Mouse (Mus musculus): Measurements from ENCODE around the gene Cbr2.
"Not testable (repeated sequence)": the region's sequence is repeated elsewhere in the genome, so short reads cannot be mapped to it uniquely, and the experiment has no call there.

Cbr2 gene

GRCm38 (mm10) chr11:120731858-120732680 is at the start of gene Cbr2:
Cbr2 (minus strand) TSS chr11:120732114.
- in situ Hi-C loops (cut with MboI, MseI), result no loop called here

DNA sequence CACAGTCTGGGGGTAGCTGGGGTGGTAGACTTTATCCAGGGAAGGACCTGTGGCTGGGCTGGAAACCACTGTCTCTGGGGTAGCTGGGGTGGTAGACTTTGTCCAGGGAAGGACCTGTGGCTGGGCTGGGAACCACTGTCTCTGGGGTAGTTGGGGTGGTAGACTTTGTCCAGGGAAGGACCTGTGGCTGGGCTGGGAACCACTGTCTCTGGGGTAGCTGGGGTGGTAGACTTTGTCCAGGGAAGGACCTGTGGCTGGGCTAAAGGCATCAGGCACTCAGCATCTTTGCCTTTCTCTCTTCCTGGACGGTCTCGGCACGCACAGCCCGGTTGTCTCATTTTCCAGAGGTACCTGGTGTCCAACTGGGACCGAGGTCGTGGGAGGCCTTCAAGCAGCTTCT is 49.4 kb upstream of the Cbr2 start:
- in situ Hi-C loops (cut with MboI, MseI), result not testable (repeated sequence)

GRCm38 (mm10) chr11:120779876-120780275 is 48.0 kb upstream of the Cbr2 start:
- in situ Hi-C loops (cut with MboI, MseI), result no loop called here

DNA sequence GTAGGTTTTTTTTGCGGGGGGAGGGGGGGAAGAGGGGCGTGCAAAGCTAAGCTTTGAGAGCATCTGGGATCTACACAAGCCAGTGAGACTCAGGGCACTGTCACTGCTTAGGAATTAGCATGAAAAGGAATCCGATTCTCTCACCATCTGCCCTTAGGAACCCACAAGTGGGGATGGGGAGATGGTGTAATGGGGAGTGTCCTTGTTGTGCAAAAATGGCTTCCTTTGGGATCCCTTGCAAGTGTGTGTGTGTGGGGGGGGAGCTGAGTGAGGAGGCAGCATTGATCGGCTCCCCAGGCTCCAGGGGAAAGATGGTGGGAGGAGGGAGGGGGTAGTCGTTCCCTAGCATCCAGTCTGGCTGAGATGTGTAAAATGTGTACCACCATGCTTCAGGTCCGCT is 45.2 kb upstream of the Cbr2 start:
- in situ Hi-C loops (cut with MboI, MseI), result no loop called here

DNA sequence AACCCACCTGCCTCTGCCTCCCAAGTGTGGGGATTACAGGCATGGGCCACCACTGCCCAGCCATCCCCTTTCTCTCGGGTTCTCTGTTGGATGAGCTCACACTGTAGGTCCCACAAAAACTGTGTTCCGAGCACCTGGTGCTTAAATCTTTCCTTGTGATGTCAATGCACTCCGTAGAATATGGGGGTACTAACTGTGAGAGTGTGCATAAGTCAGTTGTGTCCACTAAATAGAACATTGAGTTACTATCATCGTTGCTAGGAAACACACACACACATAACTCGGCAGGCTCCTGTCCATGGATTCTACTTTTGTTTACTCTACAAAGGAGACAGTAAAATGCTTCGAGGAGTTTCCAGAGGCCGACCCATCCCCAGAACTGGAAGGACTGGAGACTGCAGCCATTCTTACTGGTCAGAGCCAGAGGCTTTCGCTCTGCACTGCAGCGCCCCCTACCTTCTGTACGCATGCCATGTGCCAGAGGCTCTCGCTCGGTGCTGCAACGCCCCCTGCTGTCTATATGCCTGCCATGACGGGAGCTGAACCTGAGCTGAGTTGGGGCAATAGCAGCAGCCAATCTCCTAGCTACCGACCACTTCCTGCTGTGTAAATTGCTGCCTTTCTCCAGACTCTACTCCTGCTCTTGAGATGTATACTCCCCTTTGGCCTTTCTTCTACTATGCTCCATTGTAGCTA is 44.0 kb upstream of the Cbr2 start:
- in situ Hi-C loops (cut with MboI, MseI), result no loop called here

DNA sequence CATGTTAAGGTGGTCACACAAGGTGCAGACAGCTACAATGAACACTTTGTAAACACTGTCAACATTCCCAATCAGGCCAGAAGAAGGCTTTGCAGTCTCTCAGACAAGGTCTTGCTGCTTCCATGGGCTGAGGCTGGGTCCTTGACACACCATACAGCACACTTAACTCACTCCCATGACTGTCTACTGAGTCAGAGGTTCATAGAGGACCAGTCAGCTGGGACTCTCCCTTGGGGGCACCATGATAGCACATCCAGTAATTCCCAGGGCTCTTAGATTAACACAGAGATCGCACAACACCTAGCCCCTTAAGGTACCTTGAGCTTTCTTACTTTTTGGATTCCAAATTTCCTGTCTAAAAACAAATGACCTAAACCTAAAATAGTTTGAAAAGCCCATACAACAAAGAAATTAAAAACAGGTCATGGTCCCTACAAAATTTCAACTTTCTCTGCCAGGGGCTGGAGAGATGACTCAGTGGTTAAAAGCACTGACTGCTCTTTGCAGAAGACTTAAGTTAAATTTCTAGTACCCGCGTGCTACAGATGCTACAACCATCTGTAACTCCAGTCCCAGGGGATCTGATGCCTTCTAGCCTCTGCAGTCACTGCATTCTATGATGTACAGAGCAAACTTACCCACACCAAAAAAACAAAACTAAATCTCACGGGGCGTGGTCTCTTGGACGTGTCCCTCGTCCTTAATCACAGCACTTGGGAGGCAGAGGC is 41.7 kb upstream of the Cbr2 start:
- in situ Hi-C loops (cut with MboI, MseI), result no loop called here

GRCm38 (mm10) chr11:120772749-120773148 is 40.8 kb upstream of the Cbr2 start:
- in situ Hi-C loops (cut with MboI, MseI), result no loop called here

GRCm38 (mm10) chr11:120768206-120768605 is 36.3 kb upstream of the Cbr2 start:
- in situ Hi-C loops (cut with MboI, MseI), result loop anchor here (5.0 kb wide), 1 partner anchor 41 kb away; the partner anchor contains the start of gene Dcxr

DNA sequence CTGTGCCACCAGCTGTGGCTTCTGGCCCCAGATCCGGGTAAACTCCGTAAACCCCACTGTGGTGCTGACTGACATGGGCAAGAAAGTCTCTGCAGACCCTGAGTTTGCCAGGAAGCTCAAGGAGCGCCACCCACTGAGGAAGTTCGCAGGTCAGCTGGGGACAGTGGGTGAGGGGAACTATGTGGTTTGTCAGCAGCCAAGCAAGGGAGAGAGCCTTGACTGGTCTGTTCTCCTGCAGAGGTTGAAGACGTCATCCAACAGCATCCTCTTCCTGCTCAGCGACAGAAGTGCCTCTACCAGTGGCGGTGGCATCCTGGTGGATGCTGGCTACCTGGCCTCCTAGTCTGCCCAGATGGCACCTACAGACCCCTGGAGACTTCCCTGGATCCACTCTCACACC is 35.1 kb upstream of the Cbr2 start:
- in situ Hi-C loops (cut with MboI, MseI), result loop anchor here (5.0 kb wide), 1 partner anchor 40 kb away; the partner anchor contains the start of gene Dcxr

DNA sequence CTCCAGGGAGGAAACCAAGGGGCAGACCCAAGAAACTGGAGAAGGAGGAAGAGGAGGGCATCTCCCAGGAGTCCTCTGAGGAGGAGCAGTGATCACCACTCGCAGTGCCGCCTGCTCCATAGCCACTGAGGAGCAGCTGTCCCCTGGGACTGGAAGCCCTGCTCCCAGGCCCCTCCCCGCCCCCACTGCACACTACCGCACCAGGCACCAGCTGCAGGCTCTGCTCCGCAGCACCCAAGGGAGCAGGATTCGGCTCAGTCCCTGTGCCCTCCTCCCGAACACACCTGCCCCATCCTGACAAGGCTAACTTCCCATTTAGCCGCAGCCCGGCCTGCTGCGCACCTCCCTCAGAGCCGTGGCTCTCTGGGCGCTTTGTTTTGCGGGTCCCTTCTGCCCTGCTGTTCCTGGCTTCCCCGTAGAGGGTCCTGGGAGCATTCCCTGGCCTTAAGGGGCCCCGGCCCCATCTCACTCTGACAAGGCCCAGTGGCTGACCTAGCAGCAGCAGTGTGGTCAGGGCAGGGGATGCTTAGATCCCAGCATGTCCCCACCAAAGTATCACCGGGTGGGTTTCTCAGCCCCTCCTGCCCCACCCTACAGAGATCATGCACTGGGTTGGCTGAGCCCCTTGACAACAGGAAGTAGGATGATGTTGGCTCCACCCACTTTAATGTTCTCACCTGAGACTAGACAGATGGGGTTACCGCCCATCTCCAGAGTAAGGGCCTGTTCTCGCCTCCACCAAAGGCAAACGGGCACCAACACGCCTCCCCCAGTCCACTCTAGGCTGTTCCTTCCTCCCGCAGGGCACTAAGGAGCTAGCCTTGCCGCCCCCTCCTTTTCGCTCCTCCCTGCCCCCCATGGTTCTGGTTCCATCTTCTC is 31.4 kb upstream of the Cbr2 start:
- in situ Hi-C loops (cut with MboI, MseI), result not testable (repeated sequence)

- in situ Hi-C loops (cut with MboI, MseI), result not testable (repeated sequence)
Measured at GRCm38 (mm10) chr11:120762672-120763041, 30.7 kb upstream of the Cbr2 start, which contains the start of gene Hmga1b. Hmga1b (plus strand) TSS chr11:120762794.

DNA sequence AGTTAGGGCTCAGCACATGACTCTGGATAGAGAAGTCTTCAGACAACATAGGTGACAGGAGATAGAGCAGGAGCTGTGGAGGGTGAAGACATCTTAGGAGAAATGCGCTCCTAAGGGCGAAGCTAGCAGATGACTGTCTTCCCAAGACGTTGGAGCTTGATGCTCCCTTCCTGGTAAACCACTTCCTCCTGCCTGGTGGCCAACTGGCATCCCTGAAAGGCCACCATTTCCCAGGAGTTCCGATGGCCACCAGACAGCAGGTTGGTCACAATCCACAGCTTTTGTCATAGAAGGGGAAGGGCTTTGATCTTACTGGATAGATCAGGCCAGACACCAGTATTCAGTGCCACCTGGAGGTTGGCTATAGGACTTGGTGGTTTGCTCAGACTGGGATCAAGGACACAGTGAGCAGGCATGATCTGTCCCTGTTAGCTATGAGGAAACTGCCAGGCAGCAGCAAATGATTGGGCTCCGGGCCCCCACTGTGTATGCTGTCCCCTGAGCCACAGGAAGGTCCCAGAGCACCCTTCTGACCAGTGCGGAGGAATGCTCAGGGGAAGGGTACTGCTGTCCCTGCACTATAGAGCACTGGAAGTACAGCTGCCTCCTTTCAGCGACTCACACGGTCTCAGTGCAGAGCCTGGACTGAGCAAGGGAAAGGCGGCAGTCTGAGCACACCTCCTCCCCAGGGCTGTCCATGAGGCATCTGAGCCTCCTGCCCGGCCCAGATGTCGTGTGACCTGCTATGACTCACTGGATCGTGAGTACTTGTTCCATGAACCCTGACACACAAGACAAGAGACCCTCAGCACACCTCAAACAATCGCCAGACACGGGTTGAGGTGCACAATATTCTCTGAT is 30.1 kb upstream of the Cbr2 start:
- in situ Hi-C loops (cut with MboI, MseI), result no loop called here

- in situ Hi-C loops (cut with MboI, MseI), result no loop called here
Measured at GRCm38 (mm10) chr11:120760236-120760635, 28.3 kb upstream of the Cbr2 start.

DNA sequence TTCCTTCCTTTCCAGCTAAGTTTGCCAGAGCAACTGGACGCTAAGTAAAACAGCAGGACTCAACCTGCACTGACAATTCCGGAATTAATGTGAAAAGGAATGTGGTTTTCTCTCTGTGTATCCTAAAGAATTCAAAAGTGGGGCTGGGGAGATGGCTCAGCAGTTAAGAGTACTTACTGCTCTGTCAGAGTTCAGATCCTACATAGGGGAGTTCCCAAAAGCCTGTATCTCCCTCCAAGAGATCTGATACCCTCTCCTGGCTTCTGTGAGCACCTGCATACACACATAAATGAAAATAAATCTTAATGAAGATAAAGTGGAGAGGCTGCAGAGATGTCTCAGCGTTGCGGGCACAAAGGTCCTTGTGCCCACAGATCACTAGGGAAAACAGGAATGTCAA is 19.7 kb upstream of the Cbr2 start:
- in situ Hi-C loops (cut with MboI, MseI), result no loop called here

- in situ Hi-C loops (cut with MboI, MseI), result no loop called here
Measured at GRCm38 (mm10) chr11:120749430-120749829, 17.5 kb upstream of the Cbr2 start.

GRCm38 (mm10) chr11:120747974-120748373 is 16.1 kb upstream of the Cbr2 start:
- in situ Hi-C loops (cut with MboI, MseI), result no loop called here

- in situ Hi-C loops (cut with MboI, MseI), result no loop called here
Measured at GRCm38 (mm10) chr11:120744121-120744701, 12.3 kb upstream of the Cbr2 start.

DNA sequence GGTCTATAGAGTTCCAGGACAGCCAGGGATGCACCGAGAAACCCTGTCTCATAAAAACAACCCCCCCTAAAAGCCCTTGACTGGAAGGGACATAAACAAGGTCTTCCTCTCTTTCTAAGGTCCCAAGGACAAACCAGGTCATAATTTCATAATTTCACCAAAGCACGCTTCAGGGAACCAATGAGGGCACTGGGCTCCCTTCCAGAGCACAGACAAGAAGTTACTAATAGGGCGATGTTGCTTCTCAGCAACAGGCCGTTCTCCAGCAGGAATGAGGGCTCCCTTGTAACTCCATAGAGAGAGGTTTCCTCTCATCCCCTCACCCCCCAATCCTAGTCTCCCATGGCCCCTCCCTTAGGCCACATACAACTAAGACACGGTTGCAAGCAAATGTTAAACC is 9.1 kb upstream of the Cbr2 start:
- in situ Hi-C loops (cut with MboI, MseI), result no loop called here

GRCm38 (mm10) chr11:120736424-120736823 is 4.5 kb upstream of the Cbr2 start:
- in situ Hi-C loops (cut with MboI, MseI), result no loop called here

DNA sequence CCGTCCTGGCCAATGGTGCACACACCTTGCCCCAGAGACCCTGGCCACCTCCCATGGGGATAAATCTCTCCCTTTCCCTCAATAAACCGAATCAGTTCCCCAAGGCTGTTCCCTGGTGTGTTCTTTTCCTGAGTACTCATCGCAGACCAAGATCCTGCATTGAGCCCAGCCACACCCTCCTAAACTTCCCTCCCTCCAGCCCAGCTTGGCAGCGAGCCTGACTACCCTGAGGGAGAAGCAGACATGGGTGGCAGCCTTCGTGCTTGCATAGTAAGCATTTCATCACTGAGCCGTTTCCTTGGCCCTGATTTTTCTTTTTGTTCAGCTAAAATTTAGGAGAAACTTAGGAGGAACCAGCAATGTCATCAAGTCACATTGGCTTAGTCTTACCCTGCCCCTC is 1.6 kb upstream of the Cbr2 start:
- in situ Hi-C loops (cut with MboI, MseI), result no loop called here
